Mouse (Mus musculus) large intestine, adult 2 months (tissue): ENCODE results near the gene Apaf1. TPM values are rescaled to one million over a fixed set of nuclear protein-coding genes. Genes with fewer than 3 reads are reported as not detected.

Source experiments
- DNase-seq: peaks from one replicate; pipeline ENCODE4 v3.0.0-alpha.2; 2012; ENCODE audit warnings: low read depth, low spot score
- WGBS: fragments of 180-500 bp; shearing (Covaris S2); methylation state at CpG from one replicate; pipeline ENCODE4 v1.1.7; 2018; 5-methylcytosine and 5-hydroxymethylcytosine counted together
- polyA plus RNA-seq: library from polyadenylated mRNA; depleted of rRNA; stranded (reverse); fragments of >200 nt; gene quantifications from 2 replicates; pipeline ENCODE4 v1.2.3, GENCODE M21; 2012; rRNA removed

Gene Apaf1
- 23.2 and 29.8 TPM in 2 replicates for polyA plus RNA-seq

DNA sequence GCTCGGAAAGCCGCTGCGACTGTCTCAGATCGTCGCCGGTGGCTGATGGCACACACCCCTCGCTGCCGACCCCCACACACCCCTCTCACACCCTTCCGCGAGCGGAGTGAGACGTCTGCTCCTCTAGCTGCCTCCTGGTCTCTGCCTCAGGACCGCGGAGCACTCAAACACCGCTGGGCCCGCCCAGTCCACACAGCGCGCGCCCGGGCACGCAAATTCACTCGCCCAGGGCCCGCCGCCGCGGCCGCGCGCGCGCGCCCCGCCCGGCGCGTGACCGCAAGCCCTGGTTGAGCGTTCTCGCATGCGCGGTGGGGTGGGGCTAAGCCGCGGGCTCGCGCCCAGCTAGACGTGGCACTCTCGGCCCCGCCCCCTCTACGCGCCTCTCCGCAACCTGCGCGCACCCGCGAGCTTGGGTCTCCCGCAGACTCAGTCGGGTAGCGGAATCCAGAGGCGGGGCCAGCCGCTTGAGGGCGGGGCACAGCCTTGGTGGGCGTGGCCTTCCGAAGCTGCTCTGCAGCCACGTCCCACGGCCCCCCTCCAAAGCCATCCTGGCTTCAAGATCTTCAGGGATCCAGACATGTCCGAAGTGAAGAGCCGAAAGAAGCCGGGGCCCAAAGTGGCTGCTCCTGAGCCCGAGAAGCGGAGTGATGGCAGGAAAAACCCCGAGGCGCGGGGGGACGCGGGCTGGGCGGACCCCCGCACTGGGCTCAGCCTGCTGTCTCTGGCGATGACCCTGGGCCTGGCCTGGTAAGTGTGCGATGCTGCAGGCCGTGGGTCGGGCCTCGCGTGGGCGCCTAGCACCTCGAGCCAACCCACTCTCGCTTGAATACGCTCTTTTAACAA is at the start of gene Apaf1, which contains the start of gene Ikbip:
Gene Apaf1 (minus strand): TSS at position 221 of the 843 bp plus-strand sequence.
Gene Ikbip (plus strand): TSS at position 391 of the 843 bp plus-strand sequence.
- peak; percentile 94 for DNase-seq
- under 1% methylated on average over 87 of the region's 87 CpGs for WGBS

DNA sequence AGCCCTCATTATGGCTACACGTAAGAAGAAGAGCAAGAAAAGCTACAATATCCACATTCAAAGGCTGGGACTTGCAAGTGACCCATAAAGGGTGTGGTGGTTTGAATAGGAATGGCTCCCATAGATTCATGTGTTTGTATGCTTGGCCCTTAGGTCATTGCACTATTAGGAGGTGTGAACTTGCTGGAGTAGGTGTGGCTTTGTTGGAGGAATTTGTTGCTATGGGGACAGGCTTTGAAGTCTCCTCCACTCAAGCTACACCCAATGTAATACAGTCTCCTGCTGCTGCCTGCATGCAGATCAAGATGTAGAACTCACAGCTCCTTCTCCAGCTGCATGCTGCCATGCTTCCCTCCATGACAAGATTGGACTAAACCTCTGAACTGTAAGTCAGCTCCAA is 49.0 kb upstream of the Apaf1 start:
- DNase-seq = peak; percentile 75
- 37% methylated on average over 1 of the region's 1 CpGs for WGBS

DNA sequence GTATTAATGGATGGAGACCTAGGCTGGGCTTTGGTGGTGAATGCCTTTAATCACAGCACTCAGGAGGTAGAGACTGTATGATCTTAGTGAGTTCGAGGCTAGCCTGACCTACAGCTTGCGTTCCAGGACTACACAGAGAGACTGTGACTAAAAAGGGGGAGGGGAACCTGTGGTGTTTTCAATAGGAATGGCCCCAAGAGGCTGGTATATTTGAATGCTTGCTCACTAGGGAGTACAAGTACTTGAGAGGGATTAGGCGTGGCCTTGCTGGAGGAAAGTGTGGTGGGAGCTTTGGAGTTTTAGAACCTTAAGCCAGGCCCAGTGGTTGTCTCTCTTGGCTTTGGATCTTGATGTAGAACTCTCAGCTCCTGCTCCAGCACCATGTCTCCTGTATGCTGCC is 48.2 kb upstream of the Apaf1 start:
- DNase-seq = no peak
- 97% methylated on average over 3 of the region's 3 CpGs for WGBS

DNA sequence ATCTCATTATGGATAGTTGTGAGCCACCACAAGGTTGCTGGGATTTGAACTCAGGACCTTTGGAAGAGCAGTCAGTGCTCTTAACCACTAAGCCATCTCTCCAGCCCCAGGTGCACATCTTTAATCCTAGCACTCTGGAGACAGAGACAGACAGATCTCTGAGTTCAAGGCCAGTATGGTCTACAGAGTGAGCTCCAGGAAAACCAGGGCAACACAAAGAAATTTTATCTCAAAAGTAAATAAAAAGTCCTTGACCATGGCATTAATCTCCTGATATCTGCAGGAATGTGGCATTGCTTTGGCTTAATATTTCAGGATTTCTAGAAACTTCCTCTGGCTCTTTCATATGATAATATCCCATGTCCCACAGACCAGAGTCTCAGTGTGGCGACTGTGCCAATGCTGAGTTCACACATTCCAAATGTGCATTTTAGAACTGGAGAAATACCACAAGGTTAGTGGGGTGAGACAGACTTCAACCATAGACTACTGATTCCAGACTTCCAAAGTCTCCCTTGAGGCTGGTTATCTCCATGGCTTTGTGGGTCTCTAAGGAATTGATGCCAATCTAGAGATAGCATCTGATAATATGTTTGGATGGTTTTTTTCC is 46.1 kb upstream of the Apaf1 start:
- WGBS = 83% methylated on average over 1 of the region's 1 CpGs
- DNase-seq = no peak

DNA sequence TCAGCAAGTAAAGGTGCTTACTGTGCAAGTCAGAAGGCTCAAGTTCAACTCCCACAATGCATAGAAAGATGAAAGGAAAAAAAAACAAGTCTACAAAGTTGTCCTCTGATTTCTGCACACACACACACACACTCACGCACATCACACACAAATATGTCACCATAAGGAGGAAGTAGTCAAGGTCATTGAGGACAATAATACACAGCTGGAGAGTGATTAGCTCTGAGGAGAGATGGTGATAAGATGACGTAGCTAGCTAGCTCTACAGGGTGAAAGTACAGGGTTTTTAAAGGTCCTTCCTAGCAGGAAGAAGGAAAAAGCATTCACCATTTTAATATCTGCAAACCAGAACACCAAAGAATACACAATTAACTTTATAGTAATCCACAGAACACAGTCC is 44.8 kb upstream of the Apaf1 start:
- no peak for DNase-seq
- 29% methylated on average over 2 of the region's 2 CpGs for WGBS

DNA sequence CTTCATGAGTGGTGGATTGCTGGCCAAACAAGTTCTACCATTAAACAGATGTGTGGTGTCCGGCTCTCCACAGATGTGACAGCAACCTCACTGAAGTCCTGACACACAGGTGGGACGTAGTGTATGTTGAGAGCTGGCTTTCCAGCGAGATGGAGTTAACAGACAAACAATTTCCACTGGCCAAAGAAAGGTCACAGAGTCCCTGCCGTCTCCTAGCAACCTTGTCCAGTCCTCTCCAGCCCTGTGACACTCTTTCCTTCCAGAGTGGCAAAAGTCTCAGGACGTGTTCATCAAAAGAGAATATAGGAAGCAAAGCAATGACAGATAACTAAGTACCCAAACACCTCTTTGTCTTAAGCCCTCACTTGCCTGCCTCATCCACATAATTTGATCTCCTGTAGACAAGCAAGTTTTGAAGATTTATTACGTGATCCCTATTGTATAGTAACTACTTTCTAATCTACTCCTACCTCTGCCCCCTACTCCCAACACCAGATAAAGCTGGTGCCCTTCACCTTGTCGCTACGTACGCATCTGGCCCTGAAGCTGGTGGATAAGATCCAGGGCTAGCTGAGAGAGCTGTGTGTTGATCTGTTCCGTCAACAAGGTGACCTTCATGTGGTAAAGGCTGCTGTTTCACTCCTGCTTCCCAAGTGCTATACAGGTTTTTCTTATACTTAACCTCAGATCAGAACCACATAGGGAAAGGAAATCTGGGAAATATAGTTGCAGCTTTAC is 44.2 kb upstream of the Apaf1 start:
- 85% methylated on average over 10 of the region's 10 CpGs for WGBS
- DNase-seq = no peak

DNA sequence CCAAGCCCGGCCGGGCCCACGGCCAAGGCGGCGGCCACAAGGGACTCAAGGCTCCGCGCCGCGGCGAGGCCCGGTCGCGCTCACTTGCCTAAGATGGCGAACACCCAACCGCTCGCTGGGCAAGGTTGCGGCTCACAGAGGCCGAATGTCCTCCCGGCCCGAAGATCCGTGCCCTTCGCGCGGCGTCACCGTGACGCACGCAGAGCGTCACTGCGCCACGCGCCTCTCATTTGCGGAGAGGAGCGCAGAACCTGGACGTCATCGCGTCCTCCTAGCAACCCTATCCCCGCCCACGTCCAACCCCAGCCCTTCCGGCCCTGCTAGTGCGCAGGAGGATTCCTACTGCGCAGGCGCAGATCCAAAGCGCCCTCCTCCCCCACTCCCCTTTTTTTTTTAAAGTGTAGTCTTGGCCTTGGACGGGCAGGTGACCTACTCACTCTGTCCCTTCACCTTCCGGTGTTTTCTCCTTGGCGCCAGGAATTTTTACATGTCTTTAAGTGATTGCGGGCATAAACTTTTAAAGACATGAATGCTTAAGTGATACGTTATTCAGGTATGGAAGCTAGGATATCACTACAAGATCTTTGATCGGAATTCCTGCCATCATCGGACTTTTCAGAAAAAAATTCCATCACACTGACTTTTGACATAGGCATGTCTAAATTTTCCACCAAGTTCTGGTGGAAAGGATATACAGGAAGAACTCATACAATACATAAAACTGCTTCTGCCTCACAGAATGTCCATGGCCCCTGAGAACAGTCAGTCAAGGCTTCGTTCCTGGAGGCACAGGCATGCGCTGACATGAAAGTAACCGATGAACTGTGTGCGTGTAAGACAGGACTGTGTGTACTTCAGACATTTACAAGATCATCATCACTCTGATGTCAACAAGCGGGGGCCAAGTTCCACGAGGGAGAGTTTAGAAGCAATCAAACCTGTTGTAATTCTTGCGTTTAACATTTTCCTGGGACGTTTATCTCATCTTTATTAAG is 41.6 kb upstream of the Apaf1 start, which contains the start of gene Slc25a3:
Gene Slc25a3 (minus strand): TSS at position 232 of the 995 bp plus-strand sequence.
- WGBS = 3% methylated on average over 59 of the region's 59 CpGs
- DNase-seq = peak; percentile 92

- WGBS = under 1% methylated on average over 44 of the region's 44 CpGs
- no peak for DNase-seq
Observed at GRCm38 (mm10) chr10:91123281-91123827, 40.8 kb upstream of the Apaf1 start.

GRCm38 (mm10) chr10:91122646-91123045 is 40.1 kb upstream of the Apaf1 start:
- no peak for DNase-seq
- 7% methylated on average over 6 of the region's 6 CpGs for WGBS

- no peak for DNase-seq
- 93% methylated on average over 12 of the region's 12 CpGs for WGBS
Observed at GRCm38 (mm10) chr10:91116958-91117357, 34.4 kb upstream of the Apaf1 start.

GRCm38 (mm10) chr10:91109841-91110240 is 27.3 kb upstream of the Apaf1 start:
- no peak for DNase-seq
- WGBS = 77% methylated on average over 4 of the region's 4 CpGs

DNA sequence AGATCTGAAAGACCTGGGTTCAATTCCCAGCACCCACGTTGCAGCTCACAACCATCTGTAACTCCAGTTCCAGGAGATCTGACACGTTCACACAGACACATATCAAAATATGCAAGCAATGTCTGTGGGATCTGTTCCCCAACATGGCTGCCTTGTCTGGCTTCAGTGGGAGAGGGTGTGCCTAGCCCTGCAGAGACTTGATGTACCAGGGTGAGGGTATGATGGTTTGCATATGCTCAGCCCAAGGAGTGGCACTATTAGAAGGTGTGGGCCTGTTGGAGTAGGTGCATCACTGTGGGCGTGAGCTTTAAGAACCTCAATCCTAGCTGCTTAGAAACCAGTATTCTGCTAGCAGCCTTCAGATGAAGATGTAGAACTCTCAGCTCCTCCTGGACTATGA is 23.4 kb upstream of the Apaf1 start:
- DNase-seq = no peak
- WGBS = 85% methylated on average over 3 of the region's 3 CpGs

- no peak for DNase-seq
- 93% methylated on average over 14 of the region's 14 CpGs for WGBS
Observed at GRCm38 (mm10) chr10:91102799-91103590, 20.4 kb upstream of the Apaf1 start.

DNA sequence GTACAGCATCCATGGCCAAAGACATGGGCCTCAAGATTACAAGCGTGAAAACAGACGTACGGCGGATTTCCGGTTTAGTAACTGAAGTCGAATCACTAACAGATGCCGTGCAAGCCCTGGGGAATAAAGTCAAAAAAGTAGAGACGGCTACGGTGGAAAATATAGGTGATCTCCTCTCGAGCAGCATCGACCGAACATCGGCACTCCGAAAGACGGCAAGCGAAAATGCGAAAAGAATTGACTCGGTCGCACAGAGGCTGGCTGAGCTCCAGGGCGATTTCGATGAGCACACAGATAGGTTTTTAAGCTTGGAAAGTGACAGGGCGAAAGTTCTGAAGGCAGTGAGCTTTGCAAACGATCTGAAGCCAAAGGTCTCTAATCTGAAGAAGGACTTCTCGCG is 19.4 kb upstream of the Apaf1 start:
- 95% methylated on average over 25 of the region's 25 CpGs for WGBS
- DNase-seq = no peak

DNA sequence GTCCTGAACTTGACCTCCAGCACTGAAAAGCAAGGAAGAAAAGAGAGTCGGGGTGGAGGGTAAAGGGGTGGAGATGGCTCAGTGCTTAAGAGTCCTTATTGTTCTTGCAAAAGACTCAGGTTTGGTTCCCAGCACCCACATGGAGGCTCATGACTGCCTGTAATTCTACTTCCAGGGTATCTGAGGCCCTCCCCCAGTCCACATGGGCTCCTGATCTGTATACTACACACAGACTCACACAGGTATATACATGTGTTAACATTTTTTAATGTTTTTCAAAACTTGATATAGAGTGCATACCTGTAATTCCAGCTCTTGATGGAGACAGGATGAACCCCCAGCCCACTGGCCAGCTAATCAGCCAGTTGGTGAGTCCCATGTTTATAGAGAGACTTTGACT is 17.5 kb upstream of the Apaf1 start:
- 94% methylated on average over 1 of the region's 1 CpGs for whole genome bisulfite sequencing
- DNase-seq = no peak

- WGBS = 92% methylated on average over 8 of the region's 8 CpGs
- no peak for DNase-seq
Observed at GRCm38 (mm10) chr10:91098056-91098455, 15.5 kb upstream of the Apaf1 start.

GRCm38 (mm10) chr10:91094251-91095104 is 11.9 kb upstream of the Apaf1 start:
- DNase-seq = no peak
- 77% methylated on average over 15 of the region's 15 CpGs for WGBS
